Mouse (Mus musculus): ENCODE results near the gene Vmn1r9. TPM values are rescaled to one million over a fixed set of nuclear protein-coding genes. Genes with fewer than 3 reads are reported as not detected.
"Not testable (repeated sequence)": the region's sequence is repeated elsewhere in the genome, so short reads cannot be mapped to it uniquely, and the experiment has no call there.

Vmn1r9 gene
- not detected in 2 replicates for polyA plus RNA-seq (2012; rRNA removed)

DNA sequence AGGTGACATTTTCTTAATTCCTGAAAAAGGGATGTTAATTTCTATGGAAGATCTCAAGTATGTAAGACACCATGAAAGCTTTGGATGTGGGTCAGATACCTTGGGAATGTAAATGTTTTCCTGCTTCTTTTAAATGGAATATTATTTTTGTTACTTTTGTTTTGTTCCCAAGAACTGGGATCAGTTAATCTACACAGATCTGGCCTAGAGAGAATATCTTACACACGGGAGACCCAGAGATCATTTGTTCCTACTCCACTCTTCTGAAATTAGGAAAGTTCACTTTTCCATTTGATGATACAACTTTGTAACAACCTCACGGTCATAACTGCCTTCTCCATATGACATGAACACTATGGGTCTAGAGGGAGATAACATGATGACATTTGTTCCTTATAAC is at the start of gene Vmn1r9:
TSS of gene Vmn1r9 (plus strand) at position 301 of the 400 bp plus-strand sequence.
- Histone ChIP-seq H3K27me3 (ENCODE audit: control insufficient read depth, insufficient read depth, low read length) (no peaks in the 10 kb centered on the region), H3K36me3 (ENCODE audit: control insufficient read depth, insufficient read depth, low read length) (no peaks in the 10 kb centered on the region), H3K4me1 (ENCODE audit: control insufficient read depth, insufficient read depth, insufficient read length) (no peaks in the 10 kb centered on the region), H3K4me3 (ENCODE audit: extremely low read depth, insufficient read depth, insufficient read length) (no peak within 1 kb of the TSS), H3K27ac (ENCODE audit: insufficient read depth, low read length) (no peak within 1 kb of the TSS)
- WGBS: 89% methylated on average over 2 of the region's 2 CpGs
- TF ChIP-seq POLR2A (IDR thresholded peaks at IDR 0.05; ENCODE audit: low read depth, low read length) (no peak), CTCF (IDR thresholded peaks at IDR 0.05; ENCODE audit: extremely low read depth, insufficient read depth, insufficient read length, insufficient replicate concordance) (no peak)
- no peak for DNase-seq (ENCODE audit: low read depth in 1 of 2, low spot score in 2 of 2)

DNA sequence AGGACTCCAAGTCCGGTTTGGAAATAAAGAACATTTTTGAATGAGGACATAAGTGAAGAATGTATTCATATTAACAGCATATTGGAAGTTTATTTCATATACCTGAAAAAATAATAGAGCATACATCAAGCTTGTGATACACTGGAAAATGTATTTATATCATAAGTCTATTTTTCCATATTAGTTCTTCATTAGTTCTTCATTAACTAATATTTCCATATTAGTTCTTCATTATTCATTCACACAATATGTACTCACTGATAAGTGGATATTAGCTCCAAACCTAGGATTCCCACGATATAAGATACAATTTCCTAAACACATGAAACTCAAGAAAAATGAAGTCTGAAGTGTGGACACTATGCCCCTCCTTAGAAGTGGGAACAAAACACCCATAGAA is 41.4 kb upstream of the Vmn1r9 start, which contains the start of gene Vmn1r7:
TSS of gene Vmn1r7 (minus strand) at position 101 of the 400 bp plus-strand sequence.
- H3K4me3 ChIP-seq (ENCODE audit: extremely low read depth, insufficient read depth, insufficient read length); H3K27ac ChIP-seq (ENCODE audit: insufficient read depth, low read length); H3K4me1 ChIP-seq (ENCODE audit: control insufficient read depth, insufficient read depth, insufficient read length); DNase-seq (ENCODE audit: low read depth in 1 of 2, low spot score in 2 of 2); H3K36me3 ChIP-seq (ENCODE audit: control insufficient read depth, insufficient read depth, low read length); H3K27me3 ChIP-seq (ENCODE audit: control insufficient read depth, insufficient read depth, low read length): not testable (repeated sequence)
- 86% methylated on average over 2 of the region's 2 CpGs for WGBS

DNA sequence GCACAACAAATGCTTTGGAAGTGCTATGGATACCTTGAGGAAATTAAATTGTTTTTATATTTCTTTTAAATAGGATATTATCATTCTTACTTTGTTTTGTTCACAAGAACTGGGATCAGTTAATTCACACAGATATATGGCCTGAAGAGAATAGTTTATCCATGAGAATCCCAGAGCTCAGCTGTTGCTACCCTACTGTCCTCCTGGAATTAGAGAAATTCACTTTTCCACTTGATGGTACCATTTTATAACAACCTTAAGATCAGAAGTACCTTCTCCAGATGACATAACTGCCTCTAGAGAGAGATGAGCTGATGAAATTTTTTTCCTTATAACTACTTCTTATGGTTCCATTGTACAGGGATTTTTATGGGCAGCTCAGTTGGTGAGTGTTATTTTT is 34.6 kb upstream of the Vmn1r9 start, which contains the start of gene Vmn1r8:
TSS of gene Vmn1r8 (plus strand) at position 301 of the 400 bp plus-strand sequence.
- Histone ChIP-seq H3K4me1 (ENCODE audit: control insufficient read depth, insufficient read depth, insufficient read length) (no peaks in the 10 kb centered on the region), H3K4me3 (ENCODE audit: extremely low read depth, insufficient read depth, insufficient read length) (no peak within 1 kb of the TSS), H3K27me3 (ENCODE audit: control insufficient read depth, insufficient read depth, low read length) (no peaks in the 10 kb centered on the region), H3K36me3 (ENCODE audit: control insufficient read depth, insufficient read depth, low read length) (no peaks in the 10 kb centered on the region), H3K27ac (ENCODE audit: insufficient read depth, low read length) (no peak within 1 kb of the TSS)
- no peak for DNase-seq (ENCODE audit: low read depth in 1 of 2, low spot score in 2 of 2)
- no peak for TF ChIP-seq POLR2A (IDR thresholded peaks at IDR 0.05; ENCODE audit: low read depth, low read length)
- TF ChIP-seq CTCF (IDR thresholded peaks at IDR 0.05; ENCODE audit: extremely low read depth, insufficient read depth, insufficient read length, insufficient replicate concordance): no peak

DNA sequence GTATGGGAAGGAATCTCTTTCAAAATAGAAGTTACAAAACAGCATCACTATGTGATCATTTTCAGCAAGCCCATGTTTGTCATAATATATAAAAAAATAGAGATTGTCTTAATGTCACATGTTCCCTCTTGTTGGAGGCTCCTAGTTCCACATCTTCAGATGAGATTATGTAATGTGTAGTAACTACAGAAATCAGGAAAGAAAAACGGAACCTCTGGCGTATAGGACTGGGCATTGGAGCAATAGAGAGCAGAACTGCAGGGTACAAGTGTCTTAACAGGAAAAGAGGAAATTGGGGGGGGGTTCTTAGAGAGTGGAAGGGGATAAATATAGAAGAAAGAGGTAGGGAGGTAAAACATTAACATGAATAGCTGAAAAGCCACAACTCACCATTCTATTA is 31.9 kb upstream of the Vmn1r9 start:
- no peak overlapping the region for H3K4me3 ChIP-seq (ENCODE audit: extremely low read depth, insufficient read depth, insufficient read length)
- H3K27me3 ChIP-seq (ENCODE audit: control insufficient read depth, insufficient read depth, low read length): no peaks in the 10 kb centered on the region
- no peak for TF ChIP-seq CTCF (IDR thresholded peaks at IDR 0.05; ENCODE audit: extremely low read depth, insufficient read depth, insufficient read length, insufficient replicate concordance)
- no peak for TF ChIP-seq POLR2A (IDR thresholded peaks at IDR 0.05; ENCODE audit: low read depth, low read length)
- no peaks in the 10 kb centered on the region for H3K36me3 ChIP-seq (ENCODE audit: control insufficient read depth, insufficient read depth, low read length)
- H3K27ac ChIP-seq (ENCODE audit: insufficient read depth, low read length): no peak overlapping the region
- no peak for DNase-seq (ENCODE audit: low read depth in 1 of 2, low spot score in 2 of 2)
- no peaks in the 10 kb centered on the region for H3K4me1 ChIP-seq (ENCODE audit: control insufficient read depth, insufficient read depth, insufficient read length)
- 44% methylated on average over 2 of the region's 2 CpGs for WGBS

DNA sequence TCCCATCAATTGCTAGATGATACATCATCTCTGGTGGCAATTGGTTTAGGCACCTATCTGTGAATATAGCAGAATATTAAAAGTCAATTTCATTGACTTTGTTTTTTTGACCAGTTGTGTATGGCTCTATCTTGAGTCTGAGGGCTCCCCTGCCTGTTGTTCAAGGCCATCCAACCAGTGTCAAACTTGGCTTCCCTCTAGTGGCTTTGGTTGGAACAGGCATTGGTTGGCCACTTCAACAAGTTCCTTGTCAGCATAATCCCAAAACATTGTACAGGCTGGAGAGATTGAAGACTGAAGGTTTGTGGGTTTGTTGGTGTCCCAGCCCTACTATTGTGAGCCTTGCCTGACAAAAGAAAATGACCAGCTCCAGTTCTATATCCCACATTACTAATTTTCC is 2.9 kb upstream of the Vmn1r9 start:
- H3K27me3 ChIP-seq (ENCODE audit: control insufficient read depth, insufficient read depth, low read length): no peaks in the 10 kb centered on the region
- no peaks in the 10 kb centered on the region for H3K36me3 ChIP-seq (ENCODE audit: control insufficient read depth, insufficient read depth, low read length)
- no peak overlapping the region for H3K27ac ChIP-seq (ENCODE audit: insufficient read depth, low read length)
- no peak overlapping the region for H3K4me3 ChIP-seq (ENCODE audit: extremely low read depth, insufficient read depth, insufficient read length)
- TF ChIP-seq POLR2A (IDR thresholded peaks at IDR 0.05; ENCODE audit: low read depth, low read length) (no peak), CTCF (IDR thresholded peaks at IDR 0.05; ENCODE audit: extremely low read depth, insufficient read depth, insufficient read length, insufficient replicate concordance) (no peak)
- no peaks in the 10 kb centered on the region for H3K4me1 ChIP-seq (ENCODE audit: control insufficient read depth, insufficient read depth, insufficient read length)
- DNase-seq (ENCODE audit: low read depth in 1 of 2, low spot score in 2 of 2): no peak

DNA sequence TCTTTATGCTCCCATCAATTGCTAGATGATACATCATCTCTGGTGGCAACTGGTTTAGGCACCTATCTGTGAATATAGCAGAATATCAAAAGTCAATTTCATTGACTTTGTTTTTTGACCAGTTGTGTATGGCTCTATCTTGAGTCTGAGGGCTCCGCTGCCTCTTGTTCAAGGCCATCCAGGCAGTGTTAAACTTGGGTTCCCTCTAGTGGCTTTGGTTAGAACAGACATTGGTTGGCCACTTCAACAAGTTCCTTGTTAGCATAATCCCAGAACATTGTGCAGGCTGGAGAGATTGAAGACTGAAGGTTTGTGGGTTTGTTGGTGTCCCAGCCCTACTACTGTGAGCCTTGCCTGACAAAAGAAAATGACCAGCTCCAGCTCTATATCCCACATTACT is 39.8 kb downstream of the Vmn1r9 start:
- Histone ChIP-seq H3K4me1 (ENCODE audit: control insufficient read depth, insufficient read depth, insufficient read length) (no peaks in the 10 kb centered on the region), H3K36me3 (ENCODE audit: control insufficient read depth, insufficient read depth, low read length) (no peaks in the 10 kb centered on the region), H3K4me3 (ENCODE audit: extremely low read depth, insufficient read depth, insufficient read length) (no peak overlapping the region), H3K27ac (ENCODE audit: insufficient read depth, low read length) (no peak overlapping the region), H3K27me3 (ENCODE audit: control insufficient read depth, insufficient read depth, low read length) (no peaks in the 10 kb centered on the region)
- 65% methylated on average over 1 of the region's 1 CpGs for WGBS
- TF ChIP-seq POLR2A (IDR thresholded peaks at IDR 0.05; ENCODE audit: low read depth, low read length) (no peak), CTCF (IDR thresholded peaks at IDR 0.05; ENCODE audit: extremely low read depth, insufficient read depth, insufficient read length, insufficient replicate concordance) (no peak)
- no peak for DNase-seq (ENCODE audit: low read depth in 1 of 2, low spot score in 2 of 2)

DNA sequence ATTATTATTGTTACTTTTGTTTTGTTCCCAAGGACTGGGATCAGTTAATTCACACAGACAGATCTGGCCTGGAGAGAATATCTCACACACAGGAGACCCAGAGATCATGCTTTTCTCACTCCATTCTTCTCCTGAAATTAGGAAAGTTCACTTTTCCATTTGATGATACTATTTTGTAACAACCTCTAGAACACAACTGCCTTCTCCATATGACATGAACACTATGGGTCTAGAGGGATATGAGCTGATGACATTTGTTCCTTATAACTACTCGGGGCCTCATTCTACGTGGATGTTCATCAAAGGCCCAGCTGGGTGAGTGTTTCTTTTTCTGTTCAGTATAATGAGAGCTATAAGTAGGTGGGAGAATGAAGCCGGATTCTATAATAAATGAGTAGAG is 42.6 kb downstream of the Vmn1r9 start, which contains the start of gene Vmn1r10:
TSS of gene Vmn1r10 (plus strand) at position 301 of the 400 bp plus-strand sequence.
- Histone ChIP-seq H3K4me3 (ENCODE audit: extremely low read depth, insufficient read depth, insufficient read length) (no peak within 1 kb of the TSS), H3K27ac (ENCODE audit: insufficient read depth, low read length) (no peak within 1 kb of the TSS), H3K27me3 (ENCODE audit: control insufficient read depth, insufficient read depth, low read length) (no peaks in the 10 kb centered on the region), H3K36me3 (ENCODE audit: control insufficient read depth, insufficient read depth, low read length) (no peaks in the 10 kb centered on the region), H3K4me1 (ENCODE audit: control insufficient read depth, insufficient read depth, insufficient read length) (no peaks in the 10 kb centered on the region)
- TF ChIP-seq CTCF (IDR thresholded peaks at IDR 0.05; ENCODE audit: extremely low read depth, insufficient read depth, insufficient read length, insufficient replicate concordance) (no peak), POLR2A (IDR thresholded peaks at IDR 0.05; ENCODE audit: low read depth, low read length) (no peak)
- 82% methylated on average over 3 of the region's 3 CpGs for WGBS
- no peak for DNase-seq (ENCODE audit: low read depth in 1 of 2, low spot score in 2 of 2)

Other genes with a start within 250 kb of the Vmn1r9 start
- 6.7 and 9.2 TPM in 2 replicates for gene Fkbp9, start 234.7 kb upstream of the Vmn1r9 start, polyA plus RNA-seq (2012; rRNA removed)
- gene Nt5c3, start 142.9 kb upstream of the Vmn1r9 start, polyA plus RNA-seq (2012; rRNA removed): 7.8 and 10.4 TPM in 2 replicates
- gene Vmn1r4, start 142.8 kb upstream of the Vmn1r9 start, polyA plus RNA-seq (2012; rRNA removed): 0.05 TPM in 1 of 2 replicates, not detected in the other
- gene Vmn1r5, start 96.5 kb upstream of the Vmn1r9 start, polyA plus RNA-seq (2012; rRNA removed): not detected in 2 replicates
- not detected in 2 replicates for gene Vmn1r6, start 69.5 kb upstream of the Vmn1r9 start, polyA plus RNA-seq (2012; rRNA removed)
- not detected in 2 replicates for gene Vmn1r7, start 41.5 kb upstream of the Vmn1r9 start, polyA plus RNA-seq (2012; rRNA removed)
- gene Vmn1r8, start 34.5 kb upstream of the Vmn1r9 start, polyA plus RNA-seq (2012; rRNA removed): not detected in 2 replicates
- gene Vmn1r10, start 42.7 kb downstream of the Vmn1r9 start, polyA plus RNA-seq (2012; rRNA removed): not detected in 2 replicates
- gene Vmn1r11, start 66.7 kb downstream of the Vmn1r9 start, polyA plus RNA-seq (2012; rRNA removed): not detected in 2 replicates
- not detected in 2 replicates for gene Vmn1r12, start 90.1 kb downstream of the Vmn1r9 start, polyA plus RNA-seq (2012; rRNA removed)
- not detected in 2 replicates for gene Vmn1r13, start 136.5 kb downstream of the Vmn1r9 start, polyA plus RNA-seq (2012; rRNA removed)
- not detected in 2 replicates for gene Vmn1r14, start 164.9 kb downstream of the Vmn1r9 start, polyA plus RNA-seq (2012; rRNA removed)
- not detected in 2 replicates for gene Vmn1r15, start 191.2 kb downstream of the Vmn1r9 start, polyA plus RNA-seq (2012; rRNA removed)